Mouse (Mus musculus) liver, adult 2 months (tissue): ENCODE data around the gene BC034090. TPM values are rescaled to one million over a fixed set of nuclear protein-coding genes. Genes with fewer than 3 reads are reported as not detected.

Experiments
- DNase-seq: peaks from one replicate; pipeline ENCODE4 v3.0.0-alpha.2; 2011; ENCODE audit warnings: low read depth, low spot score; ENCODE audit errors: extremely low read depth
- H3K27ac ChIP-seq: fragments of 200-500 bp; replicated peaks from 2 replicates; pipeline ENCODE4 v1.5.1; 2012; ENCODE audit warnings: low read depth, mild to moderate bottlenecking, control low read depth, inconsistent platforms, low read length; ENCODE audit not compliant: insufficient read depth
- H3K27me3 ChIP-seq: fragments of 200-500 bp; 2 replicates; pipeline ENCODE4 v1.6.1; 2012; ENCODE audit warnings: mild to moderate bottlenecking, moderate library complexity, low read length, inconsistent platforms; ENCODE audit not compliant: control insufficient read depth, insufficient read depth
- H3K36me3 ChIP-seq: fragments of 200-500 bp; 2 replicates; pipeline ENCODE4 v1.6.1; 2012; ENCODE audit warnings: low read length, inconsistent platforms; ENCODE audit not compliant: control insufficient read depth, insufficient read depth
- H3K4me1 ChIP-seq: fragments of 200-500 bp; 2 replicates; pipeline ENCODE4 v1.6.1; 2011; ENCODE audit warnings: low read length; ENCODE audit not compliant: control insufficient read depth, insufficient read depth
- H3K4me3 ChIP-seq: fragments of 200-500 bp; 2 replicates; pipeline ENCODE4 v1.5.1; 2011; ENCODE audit warnings: low read depth, mild to moderate bottlenecking, control low read depth, low read length, moderate library complexity; ENCODE audit not compliant: insufficient read depth
- H3K79me2 ChIP-seq: fragments of 200-500 bp; 2 replicates; pipeline ENCODE4 v1.6.1; 2012; ENCODE audit warnings: inconsistent platforms, mild to moderate bottlenecking, low read length, moderate library complexity; ENCODE audit not compliant: control insufficient read depth, insufficient read depth
- H3K9ac ChIP-seq: fragments of 200-500 bp; 2 replicates; pipeline ENCODE4 v1.6.1; 2012; ENCODE audit warnings: low read depth, mild to moderate bottlenecking, control low read depth, inconsistent platforms, low read length
- CTCF ChIP-seq: fragments of 200-500 bp; IDR thresholded peaks from 2 replicates; pipeline ENCODE4 v1.5.1; 2011; ENCODE audit warnings: low read depth, low read length, control low read depth
- POLR2A ChIP-seq: fragments of 200-500 bp; IDR thresholded peaks from 2 replicates; pipeline ENCODE4 v1.6.1; 2011; ENCODE audit warnings: low read length, control low read depth; ENCODE audit not compliant: insufficient read depth; ENCODE audit errors: extremely low read depth
- WGBS: fragments of 180-500 bp; shearing (Covaris S2); methylation state at CpG from one replicate; pipeline ENCODE4 v1.1.7; 2018; 5-methylcytosine and 5-hydroxymethylcytosine counted together
- polyA plus RNA-seq: library from polyadenylated mRNA; depleted of rRNA; stranded (reverse); fragments of >200 nt; gene quantifications from 2 replicates; pipeline ENCODE4 v1.2.3, GENCODE M21; 2012; rRNA removed
- total RNA-seq: library from RNA; depleted of rRNA; stranded (reverse); fragments of >200 nt; gene quantifications from 2 replicates; pipeline ENCODE4 v1.2.3, GENCODE M21; 2014; rRNA removed

BC034090 gene
- total and polyA plus RNA-seq, 2 experiments: 0.09 to 0.33 TPM

DNA sequence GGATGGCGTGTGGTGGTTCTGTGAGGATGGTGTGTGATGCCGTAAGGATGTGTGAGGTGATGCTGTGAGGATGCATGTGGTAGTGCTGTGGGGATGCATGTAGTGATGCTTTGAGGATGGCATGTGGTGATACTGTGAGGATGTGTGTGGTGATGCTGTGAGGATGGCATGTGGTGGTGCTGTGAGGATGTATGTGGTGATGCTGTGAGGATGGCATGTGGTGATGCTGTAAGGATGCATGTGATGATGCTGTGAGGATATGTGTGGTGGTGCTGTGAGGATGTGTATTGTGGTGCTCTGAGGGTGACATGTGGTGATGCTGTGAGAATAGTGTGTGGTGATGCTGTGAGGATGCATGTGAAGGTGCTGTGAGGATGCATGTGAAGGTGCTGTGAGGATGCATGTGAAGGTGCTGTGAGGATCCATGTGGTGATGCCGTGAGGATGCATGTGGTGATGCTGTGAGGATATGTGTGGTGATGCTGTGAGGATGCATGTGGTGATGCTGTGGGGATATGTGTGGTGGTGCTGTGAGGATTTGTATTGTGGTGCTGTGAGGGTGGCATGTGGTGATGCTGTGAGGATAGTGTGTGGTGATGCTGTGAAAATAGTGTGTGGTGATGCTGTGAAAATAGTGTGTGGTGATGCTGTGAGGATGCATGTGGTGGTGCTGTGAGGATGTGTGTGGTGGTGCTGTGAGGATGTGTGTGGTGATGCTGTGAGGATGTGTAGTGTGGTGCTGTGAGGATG is 71.2 kb downstream of the BC034090 start:
- Histone ChIP-seq H3K36me3 (peaks cover 5% of the 10 kb centered on the region), H3K4me1 (peaks cover 1% of the 10 kb centered on the region; the same call in 1 of the 2 replicates), H3K27ac (no peak overlapping the region), H3K79me2 (peaks cover 12% of the 10 kb centered on the region; the same call in 1 of the 2 replicates), H3K9ac (no peak overlapping the region), H3K27me3 (no peaks in the 10 kb centered on the region), H3K4me3 (no peak overlapping the region)
- TF ChIP-seq CTCF (no peak), POLR2A (no peak)
- no peak for DNase-seq
- 94% methylated on average over 3 of the region's 3 CpGs for WGBS

DNA sequence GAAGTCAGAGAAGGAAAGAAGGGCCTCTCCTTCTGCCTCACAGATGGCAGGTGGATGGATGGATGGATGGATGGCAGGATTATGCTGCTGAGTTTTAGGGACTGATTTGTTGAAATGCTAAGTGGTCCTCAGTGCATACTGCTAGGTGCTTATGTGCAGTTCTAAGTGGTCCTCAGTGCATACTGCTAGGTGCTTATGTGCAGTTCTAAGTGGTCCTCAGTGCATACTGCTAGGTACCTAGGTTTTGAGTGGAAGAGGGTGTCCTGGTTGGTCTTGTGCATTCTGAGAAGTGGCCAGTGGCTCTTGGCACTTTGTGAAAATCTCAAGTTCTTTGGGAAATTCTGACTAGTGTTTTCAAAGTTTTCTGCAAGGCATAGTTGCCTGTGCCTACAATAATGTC is 74.3 kb downstream of the BC034090 start:
- no peak for DNase-seq
- H3K79me2 ChIP-seq: peaks cover 19% of the 10 kb centered on the region; the same call in 1 of the 2 replicates

DNA sequence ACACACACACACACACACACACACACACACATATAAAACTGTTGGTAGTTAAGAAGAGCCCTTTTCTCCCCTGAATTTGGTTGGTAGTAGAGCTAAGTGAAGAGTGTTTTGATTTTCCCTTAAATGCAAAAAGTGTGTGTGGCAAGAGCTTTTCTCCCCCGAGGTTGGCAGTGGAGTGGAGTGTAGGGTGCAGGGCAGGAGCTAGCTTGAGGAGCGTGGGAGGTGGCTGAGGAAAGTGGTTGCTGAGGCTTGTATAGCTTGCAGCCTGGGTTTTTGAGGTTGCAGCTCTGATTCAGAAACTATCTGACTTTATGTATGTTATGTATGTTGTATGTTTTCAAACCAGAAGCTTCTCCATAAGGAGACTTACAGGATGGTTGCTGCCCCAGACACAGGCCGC is 76.8 kb downstream of the BC034090 start:
- Histone ChIP-seq H3K27ac (no peak overlapping the region), H3K4me3 (no peak overlapping the region), H3K9ac (no peak overlapping the region), H3K79me2 (peaks cover 29% of the 10 kb centered on the region), H3K36me3 (no peaks in the 10 kb centered on the region), H3K27me3 (no peaks in the 10 kb centered on the region), H3K4me1 (peaks cover 8% of the 10 kb centered on the region)
- 73% methylated on average over 3 of the region's 3 CpGs for WGBS
- no peak for DNase-seq
- TF ChIP-seq CTCF: no peak
- TF ChIP-seq POLR2A: no peak

More for the DNA sequence above, 74.3 kb downstream of the BC034090 start:
- H3K27me3 ChIP-seq: no peaks in the 10 kb centered on the region
- no peak for TF ChIP-seq CTCF
- TF ChIP-seq POLR2A: no peak
- no peak overlapping the region for H3K9ac ChIP-seq
- H3K4me3 ChIP-seq: no peak overlapping the region
- H3K27ac ChIP-seq: no peak overlapping the region
- H3K36me3 ChIP-seq: no peaks in the 10 kb centered on the region
- H3K4me1 ChIP-seq: peaks cover 8% of the 10 kb centered on the region

Other genes with a start within 250 kb of the BC034090 start
- gene Ier5, start 144.8 kb downstream of the BC034090 start, total RNA-seq: 2.8 and 3.2 TPM in 2 replicates
- gene Ier5, start 144.8 kb downstream of the BC034090 start, polyA plus RNA-seq: 2.5 and 2.6 TPM in 2 replicates
- gene Mr1, start 97.6 kb downstream of the BC034090 start, total RNA-seq: 3.2 and 6.3 TPM in 2 replicates
- gene Mr1, start 97.6 kb downstream of the BC034090 start, polyA plus RNA-seq: 1.1 and 1.6 TPM in 2 replicates
- gene Stx6, start 85.7 kb downstream of the BC034090 start, total RNA-seq: 10.3 and 11.7 TPM in 2 replicates
- 10.1 and 13.1 TPM in 2 replicates for gene Stx6, start 85.7 kb downstream of the BC034090 start, polyA plus RNA-seq
- gene Xpr1, start 173.0 kb upstream of the BC034090 start, total RNA-seq: 15.8 and 17.1 TPM in 2 replicates
- 5.4 and 6.3 TPM in 2 replicates for gene Xpr1, start 173.0 kb upstream of the BC034090 start, polyA plus RNA-seq